Mouse (Mus musculus): ENCODE results near the gene Lrrc56.

DNA sequence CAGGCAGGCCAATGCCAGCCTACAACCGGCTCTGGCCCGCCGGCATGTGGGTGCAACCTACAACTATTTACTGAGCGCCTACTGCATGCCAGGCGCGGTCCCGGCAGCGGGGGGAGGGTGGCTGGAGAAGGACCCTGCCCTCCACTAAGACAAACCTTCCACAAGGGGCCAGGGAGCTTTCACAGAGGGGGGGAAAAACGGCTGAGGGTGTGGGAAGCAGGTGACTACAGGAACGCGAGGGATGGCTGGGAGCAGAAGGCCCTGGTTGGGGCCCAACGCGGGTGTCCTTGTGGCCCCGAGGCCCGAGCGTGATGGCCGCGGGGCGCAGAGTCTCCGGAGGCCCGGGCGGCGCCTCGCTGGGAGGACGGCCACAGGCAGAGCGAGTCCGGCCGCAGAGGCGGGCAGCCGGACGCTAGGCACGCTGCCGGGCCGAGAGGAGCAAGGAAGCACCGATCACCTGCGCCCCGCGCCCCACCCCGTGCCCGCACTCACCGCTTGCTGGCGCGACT lies 555 bp upstream of the Lrrc56 start:
- TF ChIP-seq GATA1 (IDR thresholded peaks at IDR 0.05; ENCODE audit: low read length) (no peak), TAL1 (IDR thresholded peaks at IDR 0.05; ENCODE audit: low read length) (no peak)
